Comparison of ENCODE assay signal across 9 mouse cellular contexts in genomic region chr5:145041628-145042027, GRCm38 (mm10). TPM values are rescaled to one million over a fixed set of nuclear protein-coding genes. Genes with fewer than 3 reads are reported as not detected.
DNase-seq lines count a peak whose midpoint lies in the region; ATAC-seq and TF ChIP-seq lines count a peak whose summit lies in the region.
"Had no signal": no experiment of that assay in that cellular context is flagged by ENCODE, and none has a peak within 500 bp of the region (broad histone marks: within the 10 kb centered on the region; RNA-seq: fewer than 3 reads in every experiment).

No protein-coding gene starts in this region.

- H3K9me3 ChIP-seq in limb, embryonic 14.5 days (ENCODE audit: control insufficient read depth, low read length), result no peaks in the 10 kb centered on the region
- H3K9me3 ChIP-seq: limb, embryonic 13.5 days had no signal

- H3K36me3 ChIP-seq in limb, embryonic 14.5 days (ENCODE audit: control insufficient read depth, insufficient read depth, low read length), result no peaks in the 10 kb centered on the region
- H3K36me3 ChIP-seq: limb, embryonic 13.5 days had no signal

- no peak overlapping the region for H3K9ac ChIP-seq in limb, embryonic 14.5 days (ENCODE audit: low read depth, low read length, severe bottlenecking)
- H3K9ac ChIP-seq: limb, embryonic 13.5 days had no signal

- no peak overlapping the region for H3K27ac ChIP-seq in limb, embryonic 14.5 days (replicated peaks; ENCODE audit: low read depth, low read length)
- H3K27ac ChIP-seq: limb, embryonic 13.5 days had no signal

- H3K27me3 ChIP-seq in limb, embryonic 14.5 days (ENCODE audit: control insufficient read depth, insufficient read depth, low read length), result no peaks in the 10 kb centered on the region
- H3K27me3 ChIP-seq: limb, embryonic 13.5 days had no signal

- DNase-seq in CD4-positive, CD25-positive, alpha-beta regulatory T cell, adult 2 months (ENCODE audit: low read depth, low spot score), result peak; percentile 36
- peak; percentile 4 for DNase-seq in left cerebral cortex, postnatal 4 days
- DNase-seq in left cerebral cortex, postnatal 25 days (ENCODE audit: low spot score in 2 of 2), result no peak
- DNase-seq in MEL-GATA-1-ER (ENCODE audit: extremely low read depth, low read depth), result peak; percentile 43
- peak; percentile 22 for DNase-seq in limb, embryonic 14.5 days (ENCODE audit: low spot score)
- DNase-seq in left cerebral cortex, postnatal 36 days (ENCODE audit: low spot score in 2 of 2), result no peak
- DNase-seq in cerebellum, adult 9-10 months, result no peak

- WGBS in limb, embryonic 14.5 days, result 39% methylated on average over 4 of the region's 4 CpGs

- intact Hi-C loops in left cerebral cortex, postnatal 4 days (cut with DNase I), result no loop called here
- intact Hi-C loops in left cerebral cortex, postnatal 25 days (cut with DNase I), result no loop called here
- intact Hi-C loops in left cerebral cortex, postnatal 36 days (cut with DNase I), result no loop called here

- no peaks in the 10 kb centered on the region for H3K4me1 ChIP-seq in limb, embryonic 14.5 days (ENCODE audit: control insufficient read depth, insufficient read depth, low read length)
- H3K4me1 ChIP-seq: limb, embryonic 13.5 days had no signal

- no peak for TF ChIP-seq POLR2A in limb, embryonic 14.5 days (IDR thresholded peaks at IDR 0.05; ENCODE audit: borderline replicate concordance, extremely low read depth, insufficient read depth, insufficient read length)

- ATAC-seq in CD4-positive, CD25-positive, alpha-beta regulatory T cell, adult 4 months, result no peak
- no peak for ATAC-seq in limb, embryonic 14.5 days (ENCODE audit: low FRiP score, low read depth)

- no peak overlapping the region for H3K4me2 ChIP-seq in limb, embryonic 14.5 days (replicated peaks; ENCODE audit: low read depth, low read length, severe bottlenecking)
- H3K4me2 ChIP-seq: limb, embryonic 13.5 days had no signal

- H3K4me3 ChIP-seq in limb, embryonic 14.5 days (replicated peaks; ENCODE audit: low read length), result no peak overlapping the region
- H3K4me3 ChIP-seq: limb, embryonic 13.5 days had no signal

RNA-seq across cellular contexts. Expression of gene 1700018F24Rik, which starts 1.2 kb away (rescaled TPM):
- not detected for polyA plus RNA-seq in CD4-positive, CD25-positive, alpha-beta regulatory T cell, adult 4 months (2017; shearing (Covaris generic))
- not detected for total RNA-seq in left cerebral cortex, postnatal 4 days (2021)
- not detected for total RNA-seq in left cerebral cortex, postnatal 25 days (2021)
- polyA plus RNA-seq in limb, embryonic 14.5 days (2012; rRNA removed), result not detected in 2 replicates
- polyA plus RNA-seq in limb, embryonic 14.5 days (2014; fragmentation: Nextera tagmentation; extraction: Ambion mirVana), result not detected in 2 replicates
- not detected for total RNA-seq in left cerebral cortex, postnatal 36 days (2021)
- polyA plus RNA-seq: limb, embryonic 13.5 days had no signal

RNA-seq across cellular contexts. Expression of gene Gm4871, which starts 9.1 kb away (rescaled TPM):
- not detected for polyA plus RNA-seq in CD4-positive, CD25-positive, alpha-beta regulatory T cell, adult 4 months (2017; shearing (Covaris generic))
- total RNA-seq in left cerebral cortex, postnatal 4 days (2021), result not detected
- total RNA-seq in left cerebral cortex, postnatal 25 days (2021), result not detected
- not detected in 2 replicates for polyA plus RNA-seq in limb, embryonic 14.5 days (2012; rRNA removed)
- not detected in 2 replicates for polyA plus RNA-seq in limb, embryonic 14.5 days (2014; fragmentation: Nextera tagmentation; extraction: Ambion mirVana)
- total RNA-seq in left cerebral cortex, postnatal 36 days (2021), result not detected
- polyA plus RNA-seq: limb, embryonic 13.5 days had no signal

RNA-seq across cellular contexts. Expression of gene Arpc1a, which starts 42.0 kb away (rescaled TPM):
- polyA plus RNA-seq in CD4-positive, CD25-positive, alpha-beta regulatory T cell, adult 4 months (2017; shearing (Covaris generic)), result 100 to 1,000 TPM in 1 of 2 experiments, 10 to 100 TPM in 1; 95.9 to 105 TPM
- total RNA-seq in left cerebral cortex, postnatal 4 days (2021), result 100 to 1,000 TPM; 198 to 202 TPM
- 100 to 1,000 TPM; 203 to 205 TPM for total RNA-seq in left cerebral cortex, postnatal 25 days (2021)
- 145 and 150 TPM in 2 replicates for polyA plus RNA-seq in limb, embryonic 14.5 days (2012; rRNA removed)
- 142 and 147 TPM in 2 replicates for polyA plus RNA-seq in limb, embryonic 14.5 days (2014; fragmentation: Nextera tagmentation; extraction: Ambion mirVana)
- 100 to 1,000 TPM; 194 to 211 TPM for total RNA-seq in left cerebral cortex, postnatal 36 days (2021)

RNA-seq across cellular contexts. Expression of gene Kpna7, which starts 42.2 kb away (rescaled TPM):
- polyA plus RNA-seq in CD4-positive, CD25-positive, alpha-beta regulatory T cell, adult 4 months (2017; shearing (Covaris generic)), result not detected
- total RNA-seq in left cerebral cortex, postnatal 4 days (2021), result not detected
- not detected for total RNA-seq in left cerebral cortex, postnatal 25 days (2021)
- not detected in 2 replicates for polyA plus RNA-seq in limb, embryonic 14.5 days (2012; rRNA removed)
- polyA plus RNA-seq in limb, embryonic 14.5 days (2014; fragmentation: Nextera tagmentation; extraction: Ambion mirVana), result not detected in 2 replicates
- total RNA-seq in left cerebral cortex, postnatal 36 days (2021), result not detected
- polyA plus RNA-seq: limb, embryonic 13.5 days had no signal

Comparison
In these comparisons a context has a peak if more than half of its experiments do, and no peak if none do; other contexts are left out.
1. DNase-seq: peak in CD4-positive, CD25-positive, alpha-beta regulatory T cell, adult 2 months (single experiment), left cerebral cortex, postnatal 4 days (single experiment), MEL-GATA-1-ER (single experiment) and limb, embryonic 14.5 days (single experiment); none in left cerebral cortex, postnatal 25 days (0 of 2), left cerebral cortex, postnatal 36 days (0 of 2) and cerebellum, adult 9-10 months (single experiment).